Mouse (Mus musculus): ENCODE data around the gene H2al1c.

DNA sequence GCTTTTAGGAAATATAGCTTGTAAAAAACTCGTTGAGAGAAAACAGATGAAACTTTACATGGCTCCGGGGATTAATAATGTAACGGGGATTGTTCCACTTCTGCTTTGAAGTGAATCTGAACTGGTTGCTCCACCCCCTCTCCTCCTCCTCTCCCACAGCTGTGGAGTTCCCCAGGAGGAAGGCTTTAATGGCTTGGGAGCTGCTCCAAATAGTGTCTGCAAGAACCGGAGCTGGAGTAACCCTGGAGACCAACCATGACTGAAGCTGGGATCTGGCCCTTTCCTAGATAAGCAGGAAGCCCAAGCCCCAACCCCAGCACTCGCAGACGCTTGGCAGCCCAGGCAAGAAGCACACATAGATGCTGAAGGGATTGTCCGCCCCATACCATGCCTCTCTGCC lies 37.7 kb upstream of the H2al1c start:
- TF ChIP-seq CTCF (IDR thresholded peaks at IDR 0.05; ENCODE audit: insufficient read depth, low read length) (no peak), POLR2A (IDR thresholded peaks at IDR 0.05; ENCODE audit: borderline replicate concordance, extremely low read depth, low read depth, low read length) (no peak)
